Mouse (Mus musculus) liver, embryonic 13.5 days (tissue): ENCODE results near the gene Gga1. TPM values are rescaled to one million over a fixed set of nuclear protein-coding genes. Genes with fewer than 3 reads are reported as not detected.
A peak's percentile ranks its signal among the peaks of the same experiment; 100 is the strongest.

Source experiments
- ATAC-seq: fragments of 200-750 bp; cut with Nextera tagmentation; 2 replicates; pipeline ENCODE4 v1.8.0; 2017; ENCODE audit warnings: low read depth, mild to moderate bottlenecking, moderate number of reproducible peaks, moderate library complexity
- DNase-seq: peaks from one replicate; pipeline ENCODE4 v3.0.0; 2022
- H3K27ac ChIP-seq: fragments of 300-500 bp; sonication (generic); 2 replicates; pipeline ENCODE4 v1.5.1; 2015; ENCODE audit warnings: moderate library complexity, mild to moderate bottlenecking, inconsistent platforms
- H3K27me3 ChIP-seq: fragments of 300-500 bp; sonication (generic); 2 replicates; pipeline ENCODE4 v1.6.1; 2015; ENCODE audit warnings: mild to moderate bottlenecking, inconsistent platforms
- H3K36me3 ChIP-seq: fragments of 300-500 bp; sonication (generic); 2 replicates; pipeline ENCODE4 v1.6.1; 2015; ENCODE audit warnings: mild to moderate bottlenecking, inconsistent platforms
- H3K4me1 ChIP-seq: fragments of 300-500 bp; sonication (generic); replicated peaks from 2 replicates; pipeline ENCODE4 v1.6.1; 2015; ENCODE audit warnings: inconsistent platforms
- H3K4me2 ChIP-seq: fragments of 300-500 bp; sonication (generic); 2 replicates; pipeline ENCODE4 v1.6.1; 2015; ENCODE audit warnings: inconsistent platforms, mild to moderate bottlenecking, moderate library complexity
- H3K4me3 ChIP-seq: fragments of 300-500 bp; sonication (generic); replicated peaks from 2 replicates; pipeline ENCODE4 v1.5.1; 2015; ENCODE audit warnings: mild to moderate bottlenecking, inconsistent platforms
- H3K9ac ChIP-seq: fragments of 300-500 bp; sonication (generic); 2 replicates; pipeline ENCODE4 v1.6.1; 2015; ENCODE audit warnings: mild to moderate bottlenecking, inconsistent platforms
- H3K9me3 ChIP-seq: fragments of 300-500 bp; sonication (generic); replicated peaks from 2 replicates; pipeline ENCODE4 v1.6.1; 2016; ENCODE audit warnings: inconsistent platforms
- WGBS: fragments of 180-500 bp; shearing (Covaris S2); methylation state at CpG from one replicate; pipeline ENCODE4 v1.1.7; 2015; ENCODE audit not compliant: insufficient replicate concordance; 5-methylcytosine and 5-hydroxymethylcytosine counted together
- polyA plus RNA-seq: library from polyadenylated mRNA; unstranded; fragments of >200 nt; fragmentation: Nextera tagmentation; extraction: Ambion mirVana; gene quantifications from 2 replicates; pipeline ENCODE4 v1.2.1, GENCODE M21; 2015

Gga1 gene
- polyA plus RNA-seq, result 20.7 and 23.7 TPM in 2 replicates

GRCm38 (mm10) chr15:78876991-78877809 is at the start of gene Gga1:
TSS of gene Gga1 (plus strand) at chr15:78877190.
- no peaks in the 10 kb centered on the region for H3K9me3 ChIP-seq
- DNase-seq (peak; percentile 85), ATAC-seq (peak; percentile 86)
- 1% methylated on average over 94 of the region's 95 CpGs for WGBS
- peaks cover 50% of the 10 kb centered on the region for H3K4me1 ChIP-seq
- H3K9ac ChIP-seq, result peak within 1 kb of the TSS; percentile 93
- H3K27ac ChIP-seq, result peak within 1 kb of the TSS; percentile 96
- no peaks in the 10 kb centered on the region for H3K27me3 ChIP-seq
- peak within 1 kb of the TSS; percentile 91 for H3K4me3 ChIP-seq
- H3K4me2 ChIP-seq, result peak within 1 kb of the TSS; percentile 87
- peaks cover 28% of the 10 kb centered on the region for H3K36me3 ChIP-seq

GRCm38 (mm10) chr15:78828315-78828714 is 48.7 kb upstream of the Gga1 start:
- Histone ChIP-seq H3K36me3 (no peaks in the 10 kb centered on the region), H3K4me3 (no peak overlapping the region), H3K27ac (no peak overlapping the region), H3K4me1 (peaks cover 20% of the 10 kb centered on the region), H3K27me3 (peaks cover 10% of the 10 kb centered on the region; the same call in 1 of the 2 replicates), H3K4me2 (no peak overlapping the region), H3K9ac (no peak overlapping the region), H3K9me3 (no peaks in the 10 kb centered on the region)
- WGBS, result 14% methylated on average over 5 of the region's 5 CpGs
- ATAC-seq (no peak), DNase-seq (no peak)

- Histone ChIP-seq H3K27me3 (peaks cover 10% of the 10 kb centered on the region; the same call in 1 of the 2 replicates), H3K9me3 (no peaks in the 10 kb centered on the region), H3K9ac (no peak overlapping the region), H3K27ac (no peak overlapping the region), H3K4me3 (no peak overlapping the region), H3K36me3 (no peaks in the 10 kb centered on the region), H3K4me1 (peaks cover 34% of the 10 kb centered on the region), H3K4me2 (no peak overlapping the region)
- no peak for DNase-seq
- ATAC-seq, result no peak
- 69% methylated on average over 1 of the region's 1 CpGs for WGBS
These were observed 47.4 kb upstream of the Gga1 start for GRCm38 (mm10) chr15:78829636-78830035.

GRCm38 (mm10) chr15:78830742-78831719 is 46.0 kb upstream of the Gga1 start:
- Histone ChIP-seq H3K27ac (peak overlapping the region; percentile 80), H3K4me2 (no peak overlapping the region)

GRCm38 (mm10) chr15:78831720-78832657 is 45.0 kb upstream of the Gga1 start:
- Histone ChIP-seq H3K36me3 (no peaks in the 10 kb centered on the region), H3K27ac (peak overlapping the region; percentile 80), H3K4me1 (peaks cover 49% of the 10 kb centered on the region), H3K9me3 (no peaks in the 10 kb centered on the region), H3K27me3 (peaks cover 10% of the 10 kb centered on the region; the same call in 1 of the 2 replicates), H3K9ac (no peak overlapping the region), H3K4me2 (peak overlapping the region; percentile 33), H3K4me3 (no peak overlapping the region)
- ATAC-seq, result peak; percentile 52
- DNase-seq, result no peak
- 47% methylated on average over 19 of the region's 19 CpGs for WGBS

More at GRCm38 (mm10) chr15:78830742-78831719, 46.0 kb upstream of the Gga1 start:
- H3K9ac ChIP-seq, result no peak overlapping the region
- no peak for ATAC-seq
- no peak overlapping the region for H3K4me3 ChIP-seq
- H3K36me3 ChIP-seq, result no peaks in the 10 kb centered on the region
- H3K27me3 ChIP-seq, result peaks cover 10% of the 10 kb centered on the region; the same call in 1 of the 2 replicates
- 61% methylated on average over 10 of the region's 10 CpGs for WGBS
- no peaks in the 10 kb centered on the region for H3K9me3 ChIP-seq
- H3K4me1 ChIP-seq, result peaks cover 48% of the 10 kb centered on the region
- no peak for DNase-seq

- ATAC-seq, result no peak; the same call in 1 of the 2 replicates
- H3K27me3 ChIP-seq, result peaks cover 6% of the 10 kb centered on the region; the same call in 1 of the 2 replicates
- H3K4me3 ChIP-seq, result no peak overlapping the region
- H3K4me2 ChIP-seq, result no peak overlapping the region
- DNase-seq, result no peak
- WGBS, result 52% methylated on average over 14 of the region's 14 CpGs
- H3K9me3 ChIP-seq, result no peaks in the 10 kb centered on the region
- H3K27ac ChIP-seq, result peak overlapping the region; percentile 80
- peaks cover 49% of the 10 kb centered on the region for H3K4me1 ChIP-seq
- H3K36me3 ChIP-seq, result no peaks in the 10 kb centered on the region
- no peak overlapping the region for H3K9ac ChIP-seq
These were observed 44.3 kb upstream of the Gga1 start for GRCm38 (mm10) chr15:78832701-78833123.

GRCm38 (mm10) chr15:78833582-78833981 is 43.4 kb upstream of the Gga1 start:
- DNase-seq (no peak), ATAC-seq (no peak)
- Histone ChIP-seq H3K9me3 (no peaks in the 10 kb centered on the region), H3K36me3 (no peaks in the 10 kb centered on the region), H3K27ac (peak overlapping the region; percentile 80), H3K9ac (no peak overlapping the region), H3K4me2 (no peak overlapping the region), H3K4me3 (no peak overlapping the region), H3K27me3 (no peaks in the 10 kb centered on the region), H3K4me1 (peaks cover 49% of the 10 kb centered on the region)
- 72% methylated on average over 3 of the region's 3 CpGs for WGBS

GRCm38 (mm10) chr15:78834233-78835005 is 42.6 kb upstream of the Gga1 start:
- Histone ChIP-seq H3K4me1 (peaks cover 49% of the 10 kb centered on the region), H3K4me2 (no peak overlapping the region), H3K9ac (peak overlapping the region; percentile 26; the same call in 1 of the 2 replicates), H3K4me3 (no peak overlapping the region), H3K27ac (peak overlapping the region; percentile 80), H3K9me3 (no peaks in the 10 kb centered on the region), H3K36me3 (no peaks in the 10 kb centered on the region), H3K27me3 (0 out of 2 replicates have a peak, but pooled peaks cover 1% of the 10 kb centered on the region)
- 46% methylated on average over 9 of the region's 10 CpGs for WGBS
- DNase-seq, result no peak
- no peak for ATAC-seq

GRCm38 (mm10) chr15:78835200-78836085 is 41.5 kb upstream of the Gga1 start:
- Histone ChIP-seq H3K4me3 (no peak overlapping the region), H3K4me2 (peak overlapping the region; percentile 23), H3K9me3 (no peaks in the 10 kb centered on the region), H3K27ac (peak overlapping the region; percentile 80), H3K36me3 (no peaks in the 10 kb centered on the region), H3K9ac (peak overlapping the region; percentile 36; the same call in 1 of the 2 replicates), H3K4me1 (peaks cover 57% of the 10 kb centered on the region), H3K27me3 (peaks cover 11% of the 10 kb centered on the region)
- peak; percentile 66 for ATAC-seq
- DNase-seq, result peak; percentile 46
- 7% methylated on average over 12 of the region's 12 CpGs for WGBS
